Mouse (Mus musculus): ENCODE results near the gene Fbxo47.

The Fbxo47 gene

DNA sequence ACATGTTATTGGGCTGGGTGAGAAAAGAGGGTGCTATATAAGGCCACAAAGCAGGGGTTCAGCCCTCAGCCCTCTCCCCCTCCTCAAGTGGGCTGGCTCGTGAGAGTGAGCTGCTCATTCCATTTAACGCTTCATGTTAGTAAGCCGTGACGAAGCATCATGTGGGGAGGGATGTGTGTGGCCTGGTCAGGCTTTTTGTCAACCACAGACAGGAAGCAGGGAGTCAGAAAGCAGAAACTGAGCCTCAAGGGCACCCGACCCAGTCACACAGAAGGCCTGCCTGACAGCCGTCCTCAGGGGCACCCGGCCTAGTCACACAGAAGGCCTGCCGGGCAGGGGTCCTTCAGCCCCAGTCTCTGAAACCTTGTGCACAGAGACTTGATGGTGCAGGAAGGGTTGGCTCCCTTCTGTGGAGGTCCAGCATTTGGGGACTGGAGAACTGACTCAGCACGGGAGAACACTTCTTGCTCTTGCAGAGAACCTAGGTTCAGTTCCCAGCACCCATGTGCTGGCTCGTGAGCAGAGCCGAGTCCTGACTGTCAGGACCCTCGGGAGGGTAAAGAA lies 54.0 kb downstream of the Fbxo47 start:
- DNase-seq = no peak

GRCm38 (mm10) chr11:97829365-97829764 lies 54.6 kb downstream of the Fbxo47 start:
- no peak for DNase-seq

- no peak for DNase-seq
Observed at GRCm38 (mm10) chr11:97827654-97828053, 56.3 kb downstream of the Fbxo47 start.

DNA sequence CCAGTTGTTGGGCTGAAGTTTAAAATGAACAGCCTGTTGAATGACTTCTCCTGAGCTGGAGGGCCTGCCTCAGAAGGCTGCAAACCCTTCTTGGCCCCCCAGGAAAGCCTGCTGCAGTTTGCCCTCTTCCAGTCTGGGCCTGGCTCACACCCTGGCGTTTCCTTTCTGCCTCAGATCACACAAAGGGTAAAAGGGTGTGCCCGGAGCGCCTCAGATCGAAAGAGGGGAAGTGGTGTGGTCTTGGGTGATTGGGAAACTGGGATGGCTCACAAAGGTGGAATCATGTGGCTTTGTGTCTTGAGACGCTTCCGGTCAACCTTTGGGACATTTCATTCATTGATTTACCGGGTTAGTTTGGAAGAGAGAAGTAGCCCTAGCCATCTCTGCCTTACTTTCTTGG lies 57.5 kb downstream of the Fbxo47 start:
- no peak for DNase-seq

DNA sequence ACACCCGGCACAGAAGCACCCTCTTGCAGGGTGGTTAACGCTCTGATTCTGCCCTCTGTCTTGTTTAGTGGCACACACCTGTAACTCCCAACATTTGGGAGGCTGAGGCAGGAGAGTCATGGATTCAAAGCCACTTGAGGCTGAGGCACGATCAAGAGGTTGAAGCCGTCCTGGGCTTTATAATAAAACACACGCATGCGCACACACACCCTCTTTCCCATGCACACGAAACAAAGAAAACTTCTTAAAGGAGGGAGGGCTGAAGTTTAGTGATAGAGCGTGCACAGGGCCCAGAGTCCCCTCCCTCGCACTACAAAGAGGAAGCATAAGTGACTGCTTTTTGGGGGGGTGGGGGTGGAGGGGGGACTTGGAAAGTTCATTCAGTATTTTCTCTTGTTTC lies 58.0 kb downstream of the Fbxo47 start:
- DNase-seq = no peak

DNA sequence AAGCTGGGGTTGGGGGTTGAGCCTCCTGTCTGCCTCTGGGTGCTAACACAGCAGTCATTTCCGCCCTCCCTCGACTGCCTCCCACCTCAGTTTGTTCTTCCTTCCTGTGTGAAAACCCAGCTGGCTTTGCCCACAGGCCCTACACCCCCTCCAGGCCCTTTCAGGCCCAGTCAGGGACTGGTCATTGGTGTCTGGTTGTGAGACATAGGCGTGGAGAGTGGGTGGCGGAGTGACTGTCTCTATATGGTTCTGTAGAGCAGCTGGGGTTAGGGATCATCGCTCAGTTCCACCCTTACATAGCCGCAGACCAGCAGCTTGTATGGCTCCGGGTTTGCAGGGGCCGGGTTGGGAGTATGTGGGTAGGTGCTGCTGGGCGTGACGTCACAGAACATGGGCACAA lies 58.7 kb downstream of the Fbxo47 start:
- no peak for DNase-seq

DNA sequence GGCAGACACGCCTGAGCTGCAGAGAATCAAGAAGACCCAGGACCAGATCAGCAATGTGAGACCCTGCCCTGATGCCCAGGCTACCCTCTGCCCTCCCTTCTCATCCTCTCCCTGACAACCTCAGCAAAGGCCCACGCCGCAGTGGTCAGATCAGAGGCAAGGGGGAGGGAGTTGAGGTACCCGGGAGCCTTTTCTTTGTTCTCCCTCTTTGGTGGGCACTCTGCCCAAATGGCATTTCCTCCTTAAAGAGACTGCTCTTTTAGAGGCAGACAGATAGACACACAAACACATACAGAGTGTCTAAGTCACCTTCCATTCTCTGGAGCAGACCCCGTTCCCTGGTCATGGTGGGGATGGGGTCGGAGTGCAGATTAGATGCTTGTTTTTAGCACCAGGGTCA lies 59.1 kb downstream of the Fbxo47 start:
- DNase-seq = no peak

DNA sequence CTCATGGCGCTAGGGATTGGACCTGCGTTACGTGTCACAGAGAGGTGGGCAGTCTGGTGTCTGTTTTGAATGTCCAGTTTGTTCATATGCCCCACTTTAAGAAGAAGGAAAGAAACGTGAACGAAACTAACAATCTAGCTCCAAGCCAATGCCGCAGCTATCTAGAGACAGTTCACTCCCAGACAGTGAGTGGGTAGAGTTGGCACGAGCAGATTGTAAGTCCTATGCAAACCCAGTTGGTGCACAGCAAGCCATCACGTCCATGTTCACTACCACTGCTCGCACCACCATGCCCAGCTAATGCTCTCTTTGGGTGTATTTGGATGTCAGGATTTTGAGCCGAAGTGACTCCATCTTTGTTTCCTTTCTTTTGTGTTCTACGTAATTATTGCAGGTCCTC lies 59.8 kb downstream of the Fbxo47 start:
- no peak for DNase-seq

- no peak for DNase-seq
Observed at GRCm38 (mm10) chr11:97822840-97823603, 60.9 kb downstream of the Fbxo47 start.

DNA sequence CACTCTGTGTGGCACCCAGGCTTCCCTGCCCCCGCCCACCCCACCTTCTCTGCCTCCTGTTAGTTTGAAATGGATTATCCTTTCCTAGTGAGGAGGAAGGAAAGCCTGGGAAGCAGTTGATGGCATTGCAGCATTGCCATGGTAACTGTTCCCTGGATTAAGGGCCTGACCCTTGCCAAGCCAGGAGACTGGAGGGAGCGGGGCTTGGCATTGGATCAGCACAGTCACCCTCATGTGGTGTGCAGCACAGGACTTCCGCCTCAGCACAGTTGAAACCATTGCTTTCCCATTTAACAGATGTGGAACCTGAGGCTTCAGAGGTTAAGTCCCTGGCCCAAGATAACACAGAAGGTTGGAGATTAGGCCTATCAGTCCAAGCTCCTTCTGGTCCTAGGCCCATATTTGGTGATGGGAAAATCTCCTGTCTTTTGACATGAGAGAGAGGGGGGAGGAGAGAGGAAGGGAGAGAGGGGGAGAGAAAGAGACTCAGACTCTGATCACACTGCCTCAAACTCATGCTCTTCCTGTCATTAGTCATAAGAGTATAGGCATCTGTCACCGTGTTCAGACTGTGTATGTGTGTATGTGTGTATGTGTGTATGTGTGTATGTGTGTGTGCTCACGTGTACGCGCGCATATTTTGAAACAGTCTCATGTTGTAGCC lies 62.4 kb downstream of the Fbxo47 start:
- no peak for DNase-seq

DNA sequence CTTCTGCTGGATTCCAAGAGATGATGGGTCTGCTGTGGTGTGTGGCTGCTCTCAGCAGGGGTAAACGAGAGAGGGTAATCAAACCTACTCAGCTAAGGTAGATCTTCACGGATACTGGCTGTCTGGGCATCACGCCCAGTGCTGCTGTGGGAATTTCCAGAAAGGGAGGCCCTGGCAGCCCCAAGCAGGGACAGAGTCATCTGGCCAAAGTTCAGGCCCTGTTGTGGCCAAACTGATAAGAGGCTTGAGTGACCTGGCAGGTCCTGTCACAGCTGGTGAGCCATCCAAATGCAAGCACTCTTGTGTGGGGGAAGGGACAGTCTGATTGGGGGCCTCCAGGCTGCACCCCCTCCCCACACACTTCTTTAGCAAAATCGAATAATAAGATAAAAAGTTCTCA lies 63.1 kb downstream of the Fbxo47 start:
- DNase-seq = no peak

- DNase-seq = no peak
Observed at GRCm38 (mm10) chr11:97819923-97820322, 64.0 kb downstream of the Fbxo47 start.

DNA sequence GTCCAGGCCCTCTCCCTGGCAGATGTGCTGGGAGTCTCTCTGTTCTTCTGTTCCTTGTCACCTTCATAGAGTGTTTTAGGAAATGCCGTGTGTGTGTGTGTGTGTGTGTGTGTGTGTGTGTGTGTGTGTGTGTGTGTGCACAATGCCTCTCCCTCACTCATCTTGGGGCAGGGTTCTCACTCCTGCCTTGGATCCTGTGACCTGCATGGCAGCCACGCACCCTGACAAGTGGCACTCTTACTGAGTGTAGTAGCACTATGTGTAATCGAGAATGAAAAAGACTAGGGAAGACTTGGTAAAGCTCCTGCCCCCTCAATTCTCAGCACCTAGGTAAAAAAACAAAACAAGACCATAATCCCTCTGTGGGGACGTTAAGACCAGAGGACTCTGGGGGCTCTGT lies 64.9 kb downstream of the Fbxo47 start:
- DNase-seq = no peak

GRCm38 (mm10) chr11:97818571-97818970 lies 65.4 kb downstream of the Fbxo47 start:
- no peak for DNase-seq

- no peak for DNase-seq
Observed at GRCm38 (mm10) chr11:97818003-97818402, 66.0 kb downstream of the Fbxo47 start.

GRCm38 (mm10) chr11:97817379-97817778 lies 66.6 kb downstream of the Fbxo47 start:
- no peak for DNase-seq

GRCm38 (mm10) chr11:97816916-97817315 lies 67.0 kb downstream of the Fbxo47 start:
- no peak for DNase-seq

GRCm38 (mm10) chr11:97816176-97816575 lies 67.8 kb downstream of the Fbxo47 start:
- no peak for DNase-seq

GRCm38 (mm10) chr11:97815736-97816135 lies 68.2 kb downstream of the Fbxo47 start:
- no peak for DNase-seq

DNA sequence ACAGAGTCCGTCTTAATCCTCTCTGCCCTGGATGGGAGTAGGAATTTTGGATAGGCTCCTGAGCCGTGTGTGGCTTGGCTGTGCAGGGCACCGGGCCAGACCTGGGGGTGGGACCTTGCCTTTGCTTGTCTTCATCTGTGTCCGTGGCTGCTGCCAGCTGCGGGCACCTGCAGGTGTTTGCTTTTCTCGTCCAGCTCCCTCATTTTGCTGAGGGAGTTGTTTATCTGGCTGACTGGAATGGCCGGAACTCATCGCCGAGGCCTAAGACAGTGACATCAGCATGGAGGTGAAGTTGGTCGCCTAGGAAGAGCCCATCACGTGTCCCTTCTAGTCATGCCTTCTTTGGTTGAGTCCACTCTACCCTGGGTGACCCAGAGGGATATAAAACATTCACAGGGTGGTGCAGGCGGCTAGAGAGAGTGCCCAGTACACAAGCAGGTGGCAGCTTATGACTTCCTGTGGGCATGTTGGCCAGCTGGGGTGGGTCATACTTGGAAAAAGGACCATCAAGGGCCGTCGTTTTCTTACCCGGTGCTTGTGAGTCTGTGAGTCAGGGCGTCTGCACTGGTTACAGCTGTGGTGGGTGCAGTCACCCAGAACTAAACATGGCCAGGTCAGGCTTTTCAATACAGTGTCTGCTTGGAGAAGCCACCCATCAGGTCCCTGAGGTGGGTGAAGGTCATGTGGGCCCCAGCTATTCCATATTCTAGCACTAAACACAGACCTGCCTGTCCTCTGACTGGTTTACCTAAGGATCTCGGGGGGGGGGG lies 70.0 kb downstream of the Fbxo47 start:
- no peak for DNase-seq

- DNase-seq = no peak
Observed at GRCm38 (mm10) chr11:97813085-97813484, 70.9 kb downstream of the Fbxo47 start.

- DNase-seq = peak; percentile 54
Observed at GRCm38 (mm10) chr11:97812491-97812921, 71.4 kb downstream of the Fbxo47 start.

GRCm38 (mm10) chr11:97811569-97812362 lies 72.2 kb downstream of the Fbxo47 start:
- no peak for DNase-seq

Data from right cerebral cortex, postnatal 4 days (tissue).